Mouse (Mus musculus): Measurements from ENCODE around the gene Ak2. TPM values are rescaled to one million over a fixed set of nuclear protein-coding genes. Genes with fewer than 3 reads are reported as not detected.

The Ak2 gene
- polyA plus RNA-seq, 1 experiment = 54.3 TPM

DNA sequence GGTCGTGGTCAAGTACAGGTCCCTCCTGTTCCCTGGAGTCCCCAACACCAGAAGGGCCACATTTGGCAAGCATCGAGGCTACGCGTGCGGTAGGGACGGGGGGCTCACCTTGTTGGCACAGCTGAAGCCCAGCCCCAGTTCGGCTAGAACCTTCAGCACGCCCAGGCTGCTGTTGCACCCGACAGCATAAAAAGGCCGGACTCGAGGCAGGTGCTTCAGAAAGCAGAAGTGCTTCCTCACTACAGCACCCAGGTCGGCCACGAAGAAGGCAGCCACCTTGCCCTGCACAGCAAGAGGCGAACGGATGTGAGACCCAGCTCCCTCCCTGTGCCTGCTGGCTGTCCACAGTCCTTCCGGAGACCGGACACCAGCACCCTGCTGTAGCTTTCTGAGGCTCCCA, 32.1 kb upstream of the Ak2 start:
- no peak for DNase-seq (ENCODE audit: low read depth)
- TF ChIP-seq POLR2A (IDR thresholded peaks at IDR 0.05; ENCODE audit: borderline replicate concordance, extremely low read depth, insufficient read depth, insufficient read length, poor library complexity, severe bottlenecking) (no peak), CTCF (IDR thresholded peaks at IDR 0.05; ENCODE audit: borderline replicate concordance, extremely low read depth, insufficient read depth, insufficient read length) (no peak)

DNA sequence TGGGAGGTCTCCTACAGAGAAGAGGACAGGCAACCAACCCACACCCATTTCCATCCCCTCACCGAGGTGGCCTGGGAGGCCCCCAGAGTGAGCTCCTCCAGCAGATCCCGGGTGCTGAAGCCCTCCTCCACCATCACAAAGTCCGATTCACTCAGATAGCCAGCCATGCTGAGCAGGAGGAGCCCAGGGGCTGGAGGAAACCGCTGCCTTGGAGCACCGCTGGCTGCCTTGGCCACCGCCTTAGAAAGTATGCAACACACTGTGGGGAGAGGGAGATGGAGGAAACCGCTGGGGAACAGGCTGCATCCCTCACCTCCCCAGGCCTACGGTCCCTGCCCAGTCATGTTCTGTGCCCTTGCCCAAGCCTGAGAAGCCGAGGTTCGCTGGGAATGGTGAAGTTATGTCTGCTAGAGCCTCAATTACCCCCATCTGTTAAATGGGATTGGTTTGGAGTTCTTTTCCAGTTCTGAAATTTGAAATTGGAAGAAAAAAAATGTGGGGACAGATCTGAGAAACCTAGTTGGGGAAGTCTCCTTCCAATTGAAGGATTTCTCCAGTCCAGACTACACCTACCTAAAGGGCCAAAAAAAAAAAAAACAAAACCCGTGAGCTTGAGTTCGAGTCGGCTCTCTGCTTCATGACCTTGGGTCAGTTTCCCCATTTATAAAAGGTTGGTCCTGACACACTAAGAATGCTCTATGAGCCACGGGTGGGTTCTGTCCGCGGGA, 30.3 kb upstream of the Ak2 start:
- no peak for DNase-seq (ENCODE audit: low read depth)
- no peak for TF ChIP-seq POLR2A (IDR thresholded peaks at IDR 0.05; ENCODE audit: borderline replicate concordance, extremely low read depth, insufficient read depth, insufficient read length, poor library complexity, severe bottlenecking)
- TF ChIP-seq CTCF (IDR thresholded peaks at IDR 0.05; ENCODE audit: borderline replicate concordance, extremely low read depth, insufficient read depth, insufficient read length) = no peak

GRCm38 (mm10) chr4:128962029-128962925, 29.5 kb upstream of the Ak2 start, which contains the start of gene Azin2:
Gene Azin2, minus strand, starts transcription at chr4:128962442.
- no peak for TF ChIP-seq CTCF (IDR thresholded peaks at IDR 0.05; ENCODE audit: borderline replicate concordance, extremely low read depth, insufficient read depth, insufficient read length)
- TF ChIP-seq POLR2A (IDR thresholded peaks at IDR 0.05; ENCODE audit: borderline replicate concordance, extremely low read depth, insufficient read depth, insufficient read length, poor library complexity, severe bottlenecking) = peak; percentile 92
- DNase-seq (ENCODE audit: low read depth) = peak; percentile 97

DNA sequence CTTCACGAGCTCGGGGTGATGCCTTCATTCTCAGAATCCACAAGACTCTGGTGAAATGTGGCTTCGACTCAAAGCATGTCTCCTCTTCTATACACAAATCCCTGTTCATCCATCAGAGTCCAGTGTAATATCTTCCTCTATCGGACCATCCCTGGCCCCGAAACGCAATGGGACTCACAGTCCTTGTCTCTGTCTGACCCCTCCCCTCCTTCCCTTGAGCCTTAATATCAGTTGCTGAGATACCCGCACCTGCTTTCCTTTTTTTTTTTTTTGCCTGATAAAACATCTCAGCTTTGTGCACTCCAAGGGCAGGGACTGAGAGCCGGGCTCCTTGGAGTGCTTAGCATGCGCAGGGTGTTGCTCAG, 28.9 kb upstream of the Ak2 start:
- peak; percentile 48 for DNase-seq (ENCODE audit: low read depth)
- TF ChIP-seq POLR2A (IDR thresholded peaks at IDR 0.05; ENCODE audit: borderline replicate concordance, extremely low read depth, insufficient read depth, insufficient read length, poor library complexity, severe bottlenecking) (no peak), CTCF (IDR thresholded peaks at IDR 0.05; ENCODE audit: borderline replicate concordance, extremely low read depth, insufficient read depth, insufficient read length) (no peak)

DNA sequence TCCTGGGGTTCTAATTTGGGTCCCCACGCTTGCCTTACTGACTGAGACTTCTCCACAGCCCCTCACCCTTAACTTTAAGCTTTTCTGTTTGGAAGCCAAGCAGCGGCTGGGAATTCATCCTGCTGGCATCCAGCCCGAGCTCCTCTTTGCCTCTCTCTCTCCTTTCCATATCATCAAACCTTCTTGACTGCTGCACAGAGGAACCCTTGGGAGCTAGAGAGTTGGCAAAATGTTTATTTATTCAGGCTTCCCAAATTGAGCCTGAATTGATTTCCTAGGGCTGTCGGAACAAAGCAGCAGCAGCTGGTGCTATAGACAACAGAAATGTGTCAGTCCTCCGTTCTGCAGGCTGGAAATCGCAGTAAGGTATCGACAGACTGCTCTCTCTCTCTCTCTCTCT, 25.0 kb upstream of the Ak2 start:
- TF ChIP-seq POLR2A (IDR thresholded peaks at IDR 0.05; ENCODE audit: borderline replicate concordance, extremely low read depth, insufficient read depth, insufficient read length, poor library complexity, severe bottlenecking) (no peak), CTCF (IDR thresholded peaks at IDR 0.05; ENCODE audit: borderline replicate concordance, extremely low read depth, insufficient read depth, insufficient read length) (no peak)
- peak; percentile 92 for DNase-seq (ENCODE audit: low read depth)

GRCm38 (mm10) chr4:128969081-128969480, 22.7 kb upstream of the Ak2 start:
- no peak for DNase-seq (ENCODE audit: low read depth)
- no peak for TF ChIP-seq POLR2A (IDR thresholded peaks at IDR 0.05; ENCODE audit: borderline replicate concordance, extremely low read depth, insufficient read depth, insufficient read length, poor library complexity, severe bottlenecking)
- no peak for TF ChIP-seq CTCF (IDR thresholded peaks at IDR 0.05; ENCODE audit: borderline replicate concordance, extremely low read depth, insufficient read depth, insufficient read length)

- DNase-seq (ENCODE audit: low read depth) = peak; percentile 32
- no peak for TF ChIP-seq CTCF (IDR thresholded peaks at IDR 0.05; ENCODE audit: borderline replicate concordance, extremely low read depth, insufficient read depth, insufficient read length)
- no peak for TF ChIP-seq POLR2A (IDR thresholded peaks at IDR 0.05; ENCODE audit: borderline replicate concordance, extremely low read depth, insufficient read depth, insufficient read length, poor library complexity, severe bottlenecking)
These were observed 21.9 kb upstream of the Ak2 start for GRCm38 (mm10) chr4:128969607-128970416.

DNA sequence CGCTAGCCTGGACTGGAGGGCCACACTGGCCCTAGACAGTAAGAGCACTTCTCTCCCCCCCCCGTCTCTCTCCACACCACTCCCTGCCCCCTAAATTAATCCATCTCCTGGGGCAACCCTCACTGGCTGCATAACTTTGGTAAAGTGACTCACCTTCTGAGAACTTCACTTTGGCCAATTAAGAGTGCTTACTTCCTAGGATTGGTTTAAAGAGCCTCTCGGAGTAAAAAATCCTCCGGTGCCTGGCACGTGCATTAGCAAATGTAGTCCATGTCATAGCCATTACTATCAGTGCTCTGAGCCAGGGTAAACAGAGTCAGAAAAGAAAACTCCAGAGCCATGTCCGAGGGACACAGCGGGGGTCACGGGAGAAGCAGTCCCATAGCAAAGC, 21.3 kb upstream of the Ak2 start:
- no peak for TF ChIP-seq POLR2A (IDR thresholded peaks at IDR 0.05; ENCODE audit: borderline replicate concordance, extremely low read depth, insufficient read depth, insufficient read length, poor library complexity, severe bottlenecking)
- no peak for TF ChIP-seq CTCF (IDR thresholded peaks at IDR 0.05; ENCODE audit: borderline replicate concordance, extremely low read depth, insufficient read depth, insufficient read length)
- no peak for DNase-seq (ENCODE audit: low read depth)

DNA sequence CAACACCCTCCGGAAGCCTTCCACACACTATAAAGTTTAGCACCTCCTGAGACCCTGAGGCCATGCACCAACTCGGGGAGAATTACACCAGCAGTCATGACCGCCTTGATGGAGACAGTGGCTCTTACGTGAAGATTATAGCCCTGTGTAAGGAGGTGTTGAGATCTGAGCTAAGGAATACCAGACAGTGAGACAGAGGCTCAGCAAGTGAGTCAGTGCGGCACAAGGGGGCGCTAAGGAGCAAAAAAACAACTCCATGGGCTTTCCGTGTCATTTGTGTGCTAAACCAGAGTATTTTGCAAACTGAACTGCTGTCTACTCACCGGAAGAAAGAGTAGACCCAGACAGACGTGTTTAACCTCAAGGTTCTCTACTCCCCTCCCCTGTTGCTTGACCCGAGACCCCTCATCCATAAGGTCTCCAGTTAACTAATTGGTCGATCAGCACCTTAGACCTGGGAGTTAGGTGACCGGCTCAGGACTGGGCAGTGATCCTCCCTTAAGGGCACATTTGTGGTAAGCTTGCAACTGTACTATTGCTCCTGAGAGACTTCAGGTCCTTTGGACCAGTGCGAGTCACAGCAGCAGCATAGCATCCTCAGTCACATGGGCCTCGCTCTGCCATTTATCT, 20.6 kb upstream of the Ak2 start:
- peak; percentile 83 for DNase-seq (ENCODE audit: low read depth)
- TF ChIP-seq POLR2A (IDR thresholded peaks at IDR 0.05; ENCODE audit: borderline replicate concordance, extremely low read depth, insufficient read depth, insufficient read length, poor library complexity, severe bottlenecking) (no peak), CTCF (IDR thresholded peaks at IDR 0.05; ENCODE audit: borderline replicate concordance, extremely low read depth, insufficient read depth, insufficient read length) (peak; percentile 84)

GRCm38 (mm10) chr4:128974677-128975076, 17.1 kb upstream of the Ak2 start:
- no peak for DNase-seq (ENCODE audit: low read depth)
- no peak for TF ChIP-seq CTCF (IDR thresholded peaks at IDR 0.05; ENCODE audit: borderline replicate concordance, extremely low read depth, insufficient read depth, insufficient read length)
- no peak for TF ChIP-seq POLR2A (IDR thresholded peaks at IDR 0.05; ENCODE audit: borderline replicate concordance, extremely low read depth, insufficient read depth, insufficient read length, poor library complexity, severe bottlenecking)

Measured in brain, embryonic 14.5 days (tissue).